Mouse (Mus musculus) frontal cortex, adult (tissue): ENCODE data around the gene Kctd6.
"Not testable (repeated sequence)": the region's sequence is repeated elsewhere in the genome, so short reads cannot be mapped to it uniquely, and the experiment has no call there.

Experiments
- ATAC-seq: cut with Nextera tagmentation; 2 replicates; pipeline ENCODE4 v1.9.2; 2017; ENCODE audit warnings: mild to moderate bottlenecking, moderate library complexity, mixed read lengths; ENCODE audit not compliant: low TSS enrichment

The Kctd6 gene

DNA sequence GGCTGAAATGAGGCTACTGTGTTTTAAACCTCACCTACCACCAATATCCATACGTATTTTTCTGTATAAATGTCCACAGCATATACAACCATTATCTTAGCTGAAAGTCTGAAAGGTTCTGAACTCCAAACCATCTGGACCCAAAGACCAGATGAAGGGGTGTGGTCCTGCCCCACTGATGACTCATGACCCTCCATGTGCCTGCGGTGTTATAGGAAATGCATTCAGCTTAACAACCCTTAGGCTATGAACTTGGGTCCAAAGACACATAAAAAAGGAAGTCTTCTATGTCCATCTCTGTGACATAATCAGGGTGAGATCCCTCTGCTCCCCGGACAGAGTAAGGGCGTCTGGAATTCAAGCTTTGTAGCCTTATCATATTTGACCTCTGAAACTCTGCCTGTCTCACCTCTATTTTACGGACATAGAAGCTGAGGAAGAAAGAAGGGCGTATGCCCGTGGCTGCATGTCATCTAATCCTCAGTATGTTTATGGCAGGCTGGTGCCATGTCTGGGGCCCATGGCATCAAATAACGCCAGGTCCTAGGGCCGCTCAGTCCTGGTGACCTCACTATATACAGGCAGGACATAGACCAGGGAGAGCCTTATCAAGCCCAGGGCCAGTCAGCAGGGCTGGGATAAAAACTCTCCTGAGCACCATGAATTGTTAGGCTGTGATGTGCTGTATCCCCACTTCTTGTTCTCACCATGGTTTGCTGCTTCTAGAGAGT, 36.4 kb downstream of the Kctd6 start:
- no peak for ATAC-seq

DNA sequence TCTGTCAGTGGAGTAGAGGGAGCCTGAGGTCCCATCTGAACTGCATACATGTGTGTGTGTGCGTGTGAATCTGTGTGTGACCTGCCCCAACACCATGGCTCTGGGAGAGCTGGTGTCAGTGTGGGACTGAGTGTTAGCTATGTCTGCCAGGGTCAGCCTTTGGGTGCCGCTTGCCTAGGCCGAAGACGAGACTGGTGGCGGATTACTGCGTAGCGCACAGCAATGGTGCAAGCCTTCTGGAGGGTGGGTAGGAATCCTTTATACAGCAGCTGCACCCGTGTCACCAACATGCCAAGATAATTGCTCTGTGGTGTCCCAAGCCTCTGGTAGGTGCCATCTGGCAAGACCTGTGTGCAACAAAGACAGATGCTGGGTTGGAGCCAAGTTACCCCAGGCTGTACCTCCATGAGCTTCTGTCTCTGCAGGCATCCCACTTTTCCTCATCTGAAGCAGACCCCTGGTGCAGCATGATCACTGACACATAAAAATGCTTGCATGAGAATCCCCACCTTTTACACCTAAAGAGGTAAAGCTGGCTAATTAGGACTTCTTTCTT, 37.5 kb downstream of the Kctd6 start:
- no peak for ATAC-seq

DNA sequence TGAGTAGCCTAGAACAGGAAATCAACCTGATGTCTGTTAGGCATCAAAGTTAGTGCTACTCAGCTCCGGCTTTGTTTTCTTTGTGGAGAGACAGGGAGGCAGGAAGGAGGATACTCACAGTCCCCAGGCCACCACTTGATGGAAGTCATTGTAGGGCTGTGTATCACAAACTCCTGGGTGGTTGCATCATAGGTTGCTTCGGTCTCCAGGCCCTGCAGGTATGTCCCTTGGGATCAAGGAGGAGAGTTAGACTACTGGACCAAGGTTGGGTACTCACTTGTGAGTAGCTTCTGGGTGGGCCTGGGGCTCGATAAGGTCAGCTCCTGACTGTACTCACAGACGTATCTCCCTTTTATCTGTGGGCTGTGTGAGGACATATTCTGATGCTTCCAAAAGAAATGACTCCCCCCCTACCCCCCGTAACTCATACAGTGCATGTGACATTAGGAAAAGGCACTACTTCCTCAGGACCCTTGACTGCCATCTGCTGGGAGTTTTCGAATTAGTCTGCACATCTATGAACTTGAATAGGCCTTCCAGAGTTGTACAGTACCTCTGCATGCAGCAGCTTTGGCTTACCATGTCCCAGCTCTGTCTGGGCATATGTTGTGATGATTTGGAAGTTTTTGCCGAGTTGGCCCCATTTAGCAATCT, 41.3 kb downstream of the Kctd6 start:
- ATAC-seq: peak; percentile 86

DNA sequence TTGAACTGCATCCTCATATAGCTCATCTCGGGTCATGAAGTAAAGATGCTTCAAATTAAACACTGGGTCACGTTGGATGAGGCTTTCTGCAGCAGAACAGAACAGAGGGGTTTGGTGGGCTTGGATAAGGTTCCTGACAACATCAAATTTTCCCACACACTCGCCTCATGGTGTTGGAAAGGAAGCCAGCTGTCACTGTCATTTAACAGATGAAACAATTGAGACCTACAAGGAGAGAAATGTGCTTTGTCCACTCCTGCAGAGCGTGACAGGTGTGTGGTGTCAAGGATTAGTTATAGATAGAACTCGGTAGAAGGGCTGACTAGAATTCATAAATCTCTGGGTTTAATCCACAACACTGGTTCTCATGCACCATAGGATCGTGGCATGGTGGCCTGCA, 42.1 kb downstream of the Kctd6 start:
- ATAC-seq: no peak

DNA sequence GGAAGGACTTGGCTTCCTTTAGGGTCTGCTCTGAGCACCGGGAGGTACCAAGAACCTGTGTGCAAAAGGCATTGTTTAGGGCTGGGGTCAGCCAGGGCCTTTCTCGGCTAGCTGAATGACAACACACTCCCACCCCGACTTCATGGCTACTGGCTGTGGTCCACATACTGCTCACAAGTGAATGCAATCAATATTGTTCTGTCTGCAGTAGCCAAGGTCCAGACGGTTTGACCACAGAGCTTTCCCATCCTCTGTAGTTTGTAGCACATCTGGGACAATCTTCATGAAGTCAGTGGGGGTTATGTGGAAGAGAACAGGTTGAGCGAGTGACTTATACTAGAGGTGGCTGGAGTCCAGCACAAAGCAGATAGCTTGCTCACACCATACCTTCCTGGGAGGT, 42.9 kb downstream of the Kctd6 start:
- ATAC-seq: no peak

DNA sequence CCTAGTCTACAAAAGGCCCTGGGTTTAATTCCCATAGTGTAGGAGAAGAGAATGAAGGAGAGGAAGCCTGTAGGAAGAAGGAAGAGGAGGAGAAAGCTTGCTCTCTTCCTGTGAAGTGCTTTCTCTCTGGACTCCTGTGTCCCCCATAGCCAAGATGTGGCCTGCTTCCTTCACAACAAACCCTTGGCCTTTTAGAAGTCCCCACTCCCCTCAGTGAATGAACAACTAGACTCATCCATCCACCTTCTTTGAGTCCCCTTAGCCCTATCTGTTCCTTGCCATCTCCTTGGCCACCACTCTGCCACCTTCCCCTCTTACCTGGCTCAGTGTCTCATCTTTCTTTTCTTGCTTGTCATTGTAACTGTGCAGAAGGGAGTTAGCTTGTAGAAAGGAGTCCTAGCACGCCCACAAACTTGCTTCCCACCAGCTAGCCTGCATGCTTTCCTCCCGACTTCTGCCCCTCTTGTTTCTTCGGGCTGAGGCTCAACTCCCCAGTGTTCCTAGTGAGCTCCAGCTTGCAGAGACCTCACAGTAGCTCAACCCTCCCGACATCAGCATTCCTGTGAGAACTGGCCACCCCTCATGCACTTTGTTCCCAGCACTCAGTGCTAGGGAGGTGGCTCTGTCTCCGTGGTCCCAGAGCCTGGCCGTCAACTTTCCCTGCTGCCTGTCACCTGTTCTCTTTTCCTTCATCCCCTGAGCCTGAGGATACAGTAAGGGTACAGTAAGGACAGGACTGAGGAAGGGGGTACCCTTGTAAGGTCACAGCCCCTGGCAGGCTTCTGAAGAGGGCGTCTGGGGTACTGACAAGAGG, 43.8 kb downstream of the Kctd6 start:
- no peak for ATAC-seq

DNA sequence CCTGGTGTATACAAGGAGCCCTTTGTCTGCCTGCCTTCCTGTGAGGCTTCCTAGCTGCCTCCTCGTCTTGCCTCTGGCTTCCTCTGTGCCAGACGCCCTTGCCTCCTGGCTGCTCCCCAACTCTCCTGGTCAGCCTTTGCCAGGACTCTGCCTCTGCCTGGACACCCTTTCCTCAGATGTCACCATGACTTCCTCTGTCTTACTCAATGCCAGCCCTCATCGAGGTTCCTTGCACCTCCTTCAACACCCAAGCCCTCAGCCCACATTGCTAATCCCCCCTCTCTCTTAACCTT, 44.3 kb downstream of the Kctd6 start:
- no peak for ATAC-seq

DNA sequence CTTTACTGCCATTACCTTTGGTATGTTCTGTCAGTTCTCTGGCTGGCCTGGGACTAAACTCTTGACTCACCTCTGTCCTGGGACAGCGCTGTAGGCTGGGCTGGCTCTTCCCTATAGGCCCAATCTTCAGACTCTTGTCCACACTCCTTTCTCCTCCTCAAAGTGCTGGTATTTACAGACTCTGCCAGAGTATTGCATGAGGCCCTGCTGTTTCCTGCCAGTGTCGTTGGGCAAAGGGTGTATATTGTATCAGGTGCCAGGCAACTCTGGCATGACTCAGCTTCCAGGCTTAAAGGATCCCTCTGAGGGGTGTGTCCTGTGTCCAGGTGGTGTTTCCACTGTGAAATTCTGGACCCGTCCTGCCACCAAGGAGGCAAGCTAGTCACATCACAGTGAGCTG, 44.8 kb downstream of the Kctd6 start:
- ATAC-seq: no peak

DNA sequence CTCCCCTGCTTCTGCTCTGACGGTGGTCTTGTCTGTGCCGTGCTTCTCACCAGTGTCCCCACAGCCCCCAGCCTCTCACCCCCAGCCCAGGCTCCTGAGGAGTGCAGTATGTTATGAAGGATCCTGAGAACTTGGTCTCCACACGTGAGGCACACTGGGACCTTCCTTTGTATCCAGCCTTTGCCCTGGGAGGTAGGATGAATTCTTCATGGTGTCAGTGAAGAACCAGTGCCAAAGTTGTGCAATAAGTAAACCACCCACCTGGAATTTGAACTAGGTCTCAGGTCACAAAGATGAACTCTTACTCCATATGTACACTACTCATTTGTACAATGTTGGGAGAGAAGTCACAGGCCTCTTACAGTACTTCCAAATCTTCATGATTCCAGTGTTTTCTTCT, 45.2 kb downstream of the Kctd6 start, which contains the start of gene Acox2:
Acox2 (minus strand) TSS at position 188 of the 400 bp plus-strand sequence.
- no peak for ATAC-seq

DNA sequence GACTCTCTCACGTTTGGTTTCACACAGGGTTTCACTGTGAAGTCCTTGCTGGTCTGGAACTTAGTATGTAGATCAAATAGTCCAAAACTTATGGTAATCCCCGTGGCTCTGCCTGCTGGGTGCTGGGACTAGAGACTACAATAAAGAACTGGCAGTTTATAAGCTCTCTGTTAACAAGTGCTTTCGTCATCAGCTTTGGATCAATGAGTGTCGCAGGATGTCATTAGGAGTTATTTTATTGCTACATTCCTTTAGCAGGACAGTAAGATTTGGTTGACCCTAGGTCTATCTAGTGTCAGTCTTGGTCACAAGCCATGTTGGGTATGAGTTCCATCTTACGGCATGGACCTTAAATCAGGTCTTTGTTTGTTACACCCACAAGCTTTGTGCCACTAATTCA, 46.3 kb downstream of the Kctd6 start:
- ATAC-seq: no peak

DNA sequence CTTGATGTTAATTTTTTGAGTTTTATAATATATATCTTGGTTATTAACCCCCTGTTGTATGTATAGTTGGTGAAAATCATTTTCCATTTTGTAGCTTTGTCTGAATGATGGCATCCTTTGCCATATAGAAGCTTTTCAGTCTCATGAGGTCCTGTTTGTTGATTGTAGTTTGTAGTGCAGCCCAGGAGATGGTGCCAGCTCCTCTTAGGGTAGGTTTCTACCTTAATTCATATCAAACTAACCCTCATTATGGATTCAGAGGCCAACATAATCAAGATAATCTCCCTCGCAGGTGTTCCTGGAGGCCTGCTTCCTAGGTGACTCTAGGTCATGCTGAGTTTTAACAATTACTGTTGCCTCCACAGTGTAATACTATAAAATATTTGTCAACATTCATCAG, 48.3 kb downstream of the Kctd6 start:
- no peak for ATAC-seq

DNA sequence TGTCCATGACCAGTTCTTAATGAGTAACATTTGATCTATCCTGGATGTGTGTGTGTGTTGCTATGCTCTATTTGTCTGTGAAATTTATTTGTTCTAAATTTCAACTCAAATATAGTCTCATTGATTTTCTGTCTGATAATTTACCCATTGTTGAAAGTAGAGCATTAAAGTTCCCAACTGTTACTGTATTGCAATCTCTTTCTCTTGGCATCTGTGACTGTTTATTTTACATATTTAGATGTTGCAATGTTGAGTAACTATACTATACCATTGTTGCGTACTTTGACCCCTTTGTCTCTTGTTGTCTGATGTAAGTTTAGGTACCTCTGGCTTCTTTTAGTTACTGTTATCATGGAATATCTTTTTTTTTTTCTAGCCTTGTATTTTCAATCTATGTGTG, 50.4 kb downstream of the Kctd6 start:
- no peak for ATAC-seq

DNA sequence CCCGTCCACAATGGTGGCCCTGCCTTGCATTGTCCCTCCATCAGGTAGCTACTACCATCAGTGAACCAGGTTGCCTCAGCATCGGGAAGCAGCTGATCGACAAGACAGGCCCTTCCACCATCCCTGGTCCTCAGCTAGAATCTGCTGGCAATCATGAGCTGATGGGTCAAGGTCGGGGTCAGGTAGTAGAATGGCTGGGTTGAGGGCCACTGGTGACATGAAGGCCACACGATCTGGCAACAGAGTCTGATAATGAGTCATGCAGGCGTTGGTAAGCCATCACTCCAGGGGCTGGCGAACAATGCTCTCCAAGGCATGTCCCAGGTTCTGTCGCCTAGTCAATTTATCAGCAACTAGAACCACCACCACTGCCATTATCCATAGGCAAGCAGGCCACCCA, 57.3 kb downstream of the Kctd6 start:
- not testable (repeated sequence) for ATAC-seq
